Comparison of ENCODE assay signal across 19 mouse cellular contexts in the genomic region with DNA sequence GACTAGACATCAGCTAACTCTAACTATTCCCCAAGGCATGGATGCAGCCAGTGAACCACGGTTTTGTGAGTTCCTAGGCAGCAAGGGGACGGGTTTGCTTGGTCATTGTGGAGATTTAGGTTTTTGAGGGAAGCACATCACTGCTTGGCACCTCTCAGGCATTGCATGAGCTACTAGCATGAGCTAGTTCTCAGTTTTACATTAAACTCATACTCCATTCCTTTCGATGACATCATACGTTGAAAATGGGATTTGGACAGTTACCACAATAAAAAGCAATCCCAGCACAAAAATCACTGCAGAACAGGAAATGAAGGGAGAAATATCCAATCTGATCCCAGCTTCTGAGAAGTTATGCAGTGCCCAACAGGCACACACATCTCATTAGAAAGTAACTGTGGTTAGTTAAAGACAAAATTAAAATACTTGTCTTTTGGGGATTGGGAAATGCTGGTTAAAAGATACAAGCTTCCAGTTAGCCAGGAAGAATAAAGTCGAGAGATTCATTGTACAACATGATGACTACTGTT.
"Had no signal": no experiment of that assay in that cellular context is flagged by ENCODE, and none has a peak within 500 bp of the region (broad histone marks: within the 10 kb centered on the region; RNA-seq: fewer than 3 reads in every experiment).

No protein-coding gene starts in this region.

- H3K27ac ChIP-seq: kidney, postnatal 0 days; layer of hippocampus, adult 2 months; limb, embryonic 15.5 days; liver, embryonic 14.5 days; lung, embryonic 15.5 days; midbrain, embryonic 12.5 days; midbrain, embryonic 15.5 days; stomach, postnatal 0 days had no signal

- H3K9ac ChIP-seq: limb, embryonic 15.5 days; liver, embryonic 14.5 days; liver, postnatal 0 days; lung, embryonic 15.5 days; midbrain, embryonic 12.5 days; midbrain, embryonic 15.5 days had no signal

- H3K4me3 ChIP-seq: layer of hippocampus, adult 2 months; limb, embryonic 15.5 days; lung, embryonic 15.5 days; midbrain, embryonic 12.5 days; midbrain, embryonic 15.5 days had no signal

- ATAC-seq: liver, postnatal 0 days; midbrain, embryonic 15.5 days had no signal

- H3K27me3 ChIP-seq: limb, embryonic 15.5 days; lung, embryonic 15.5 days; midbrain, embryonic 12.5 days; midbrain, embryonic 15.5 days had no signal

- H3K4me2 ChIP-seq: limb, embryonic 15.5 days; liver, embryonic 11.5 days; lung, embryonic 15.5 days; midbrain, embryonic 12.5 days; midbrain, embryonic 15.5 days had no signal

- H3K9me3 ChIP-seq: limb, embryonic 15.5 days; lung, embryonic 15.5 days; midbrain, embryonic 12.5 days; midbrain, embryonic 15.5 days had no signal

- DNase-seq: kidney, adult 18-20 months; kidney, postnatal 25 days; layer of hippocampus, adult 9-11 months; liver, postnatal 0 days; lung, postnatal 10 days; lung, postnatal 4 days; right cerebral cortex, postnatal 4 days; thymus, adult 2 months; thymus, postnatal 14 days; thymus, postnatal 4 days had no signal

- H3K36me3 ChIP-seq: limb, embryonic 15.5 days; lung, embryonic 15.5 days; midbrain, embryonic 12.5 days; midbrain, embryonic 15.5 days had no signal
